19 mouse cellular contexts compared by ENCODE assay signal in genomic region chr17:5668981-5669380, GRCm38 (mm10).
"Had no signal": no experiment of that assay in that cellular context is flagged by ENCODE, and none has a peak within 500 bp of the region (broad histone marks: within the 10 kb centered on the region; RNA-seq: fewer than 3 reads in every experiment).

No protein-coding gene starts in this region.

- H3K4me2 ChIP-seq: kidney, embryonic 15.5 days; liver, embryonic 13.5 days; midbrain, embryonic 11.5 days; midbrain, embryonic 15.5 days; neural tube, embryonic 13.5 days had no signal

- H3K36me3 ChIP-seq: kidney, embryonic 15.5 days; midbrain, embryonic 15.5 days; neural tube, embryonic 13.5 days had no signal

- H3K9ac ChIP-seq: kidney, embryonic 15.5 days; liver, embryonic 13.5 days; midbrain, embryonic 15.5 days; neural tube, embryonic 13.5 days had no signal

- DNase-seq: kidney, adult 11 months; kidney, adult 8-10 months; kidney, postnatal 10 days; kidney, postnatal 36 days; layer of hippocampus, postnatal 36 days; liver, embryonic 13.5 days; lung, adult 2 months; lung, postnatal 14 days; lung, postnatal 4 days; right cerebral cortex, postnatal 4 days; thymus, adult 2 months; thymus, postnatal 14 days had no signal

- ATAC-seq: midbrain, embryonic 15.5 days had no signal

- H3K4me3 ChIP-seq: kidney, embryonic 15.5 days; left cerebral cortex, adult 2 months; liver, embryonic 13.5 days; midbrain, embryonic 15.5 days; myocyte; neural tube, embryonic 13.5 days had no signal

- H3K9me3 ChIP-seq: kidney, embryonic 15.5 days; liver, embryonic 13.5 days; midbrain, embryonic 15.5 days; neural tube, embryonic 13.5 days had no signal

- H3K27ac ChIP-seq: kidney, embryonic 15.5 days; left cerebral cortex, adult 2 months; liver, embryonic 13.5 days; midbrain, embryonic 15.5 days; neural tube, embryonic 13.5 days; stomach, postnatal 0 days had no signal

- H3K4me1 ChIP-seq: kidney, embryonic 15.5 days; liver, embryonic 13.5 days; midbrain, embryonic 15.5 days had no signal

- H3K27me3 ChIP-seq: kidney, embryonic 15.5 days; liver, embryonic 13.5 days; midbrain, embryonic 15.5 days; neural tube, embryonic 13.5 days had no signal
